Mouse (Mus musculus) heart, embryonic 14.5 days (tissue): Measurements from ENCODE around the gene Ssr1. TPM values are rescaled to one million over a fixed set of nuclear protein-coding genes. Genes with fewer than 3 reads are reported as not detected.

ENCODE experiments used
- ATAC-seq: fragments of 200-750 bp; cut with Nextera tagmentation; 2 replicates; pipeline ENCODE4 v1.8.0; 2017; ENCODE audit warnings: low read depth, moderate TSS enrichment; ENCODE audit not compliant: insufficient number of reproducible peaks, insufficient read depth, low FRiP score
- H3K27ac ChIP-seq, 2 experiments: fragments of 200-500 bp in 1 of 2; fragments of 300-500 bp in 1 of 2; sonication (generic) in 1 of 2; replicated peaks in 1 of 2; 2 replicates each; pipeline ENCODE4 v1.5.1; 2012 to 2014; ENCODE audit warnings: low read depth in 2 of 2, low read length in 2 of 2, control low read depth in 1 of 2, mild to moderate bottlenecking in 1 of 2, mixed read lengths in 1 of 2; ENCODE audit not compliant: control insufficient read depth in 1 of 2, insufficient read depth in 1 of 2
- H3K27me3 ChIP-seq: fragments of 300-500 bp; sonication (generic); 2 replicates; pipeline ENCODE4 v1.6.1; 2014; ENCODE audit warnings: mild to moderate bottlenecking, low read length, control low read depth; ENCODE audit not compliant: control insufficient read depth, insufficient read depth
- H3K36me3 ChIP-seq: fragments of 300-500 bp; sonication (generic); 2 replicates; pipeline ENCODE4 v1.6.1; 2014; ENCODE audit warnings: mild to moderate bottlenecking, control low read depth, low read length, mixed read lengths; ENCODE audit not compliant: control insufficient read depth, insufficient read depth
- H3K4me1 ChIP-seq, 2 experiments: fragments of 200-500 bp in 1 of 2; fragments of 300-500 bp in 1 of 2; sonication (generic) in 1 of 2; 2 replicates each; pipeline ENCODE4 v1.6.1; 2012 to 2014; ENCODE audit warnings: low read length in 2 of 2, control low read depth in 1 of 2, mixed read lengths in 1 of 2; ENCODE audit not compliant: control insufficient read depth in 2 of 2, insufficient read depth in 2 of 2
- H3K4me2 ChIP-seq: fragments of 300-500 bp; sonication (generic); 2 replicates; pipeline ENCODE4 v1.6.1; 2014; ENCODE audit warnings: mild to moderate bottlenecking, low read length
- H3K4me3 ChIP-seq, 2 experiments: fragments of 200-500 bp in 1 of 2; fragments of 300-500 bp in 1 of 2; sonication (generic) in 1 of 2; 2 replicates each; pipeline ENCODE4 v1.5.1; 2012 to 2014; ENCODE audit warnings: low read length in 2 of 2, mild to moderate bottlenecking in 2 of 2, control low read depth in 1 of 2, low read depth in 1 of 2, moderate library complexity in 1 of 2; ENCODE audit not compliant: control insufficient read depth in 1 of 2, insufficient read depth in 1 of 2
- H3K9ac ChIP-seq: fragments of 300-500 bp; sonication (generic); 2 replicates; pipeline ENCODE4 v1.6.1; 2014; ENCODE audit warnings: mild to moderate bottlenecking, low read length
- H3K9me3 ChIP-seq: fragments of 300-500 bp; sonication (generic); 2 replicates; pipeline ENCODE4 v1.6.1; 2016; ENCODE audit warnings: low read length, control low read depth; ENCODE audit not compliant: control insufficient read depth
- WGBS: fragments of 180-500 bp; shearing (Covaris S2); extraction: QIAGEN DNeasy Blood & Tissue Kit; methylation state at CpG from one replicate; pipeline ENCODE4 v1.1.7; 2014; 5-methylcytosine and 5-hydroxymethylcytosine counted together
- polyA plus RNA-seq: library from polyadenylated mRNA; unstranded; fragments of >200 nt; fragmentation: Nextera tagmentation; extraction: Ambion mirVana; gene quantifications from 2 replicates; pipeline ENCODE4 v1.2.1, GENCODE M21; 2014

Gene Ssr1
- polyA plus RNA-seq, 1 experiment from 2014 or later, result 90.1 TPM

DNA sequence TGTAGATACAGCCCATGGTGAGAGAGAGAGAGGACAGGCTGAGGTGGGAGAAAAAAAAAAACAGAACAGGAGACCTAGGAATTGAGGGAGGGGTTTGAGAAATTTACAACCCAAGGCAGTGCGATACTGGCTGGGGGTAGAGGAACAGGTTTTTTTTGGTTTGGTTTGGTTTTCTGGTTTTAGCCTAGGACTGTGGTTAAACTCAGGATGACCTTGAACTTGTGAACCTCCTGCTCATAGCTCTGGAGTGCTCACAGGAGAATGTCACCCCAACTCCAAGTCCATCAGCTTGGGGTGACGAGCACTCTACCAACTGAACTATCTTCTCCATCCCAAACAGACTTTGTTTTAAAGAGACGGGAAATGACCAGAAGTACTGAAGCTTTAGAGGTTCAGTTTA is 50.6 kb downstream of the Ssr1 start:
- Histone ChIP-seq H3K9me3 (no peaks in the 10 kb centered on the region), H3K27me3 (no peaks in the 10 kb centered on the region), H3K4me1 (peaks cover 11 to 26% of the 10 kb centered on the region in 2 experiments; a peak in 3 of 4 replicates), H3K9ac (no peak overlapping the region), H3K27ac (no peak overlapping the region), H3K36me3 (peaks cover 52% of the 10 kb centered on the region), H3K4me3 (no peak overlapping the region), H3K4me2 (no peak overlapping the region)
- WGBS, result 86% methylated on average over 3 of the region's 3 CpGs
- no peak for ATAC-seq

DNA sequence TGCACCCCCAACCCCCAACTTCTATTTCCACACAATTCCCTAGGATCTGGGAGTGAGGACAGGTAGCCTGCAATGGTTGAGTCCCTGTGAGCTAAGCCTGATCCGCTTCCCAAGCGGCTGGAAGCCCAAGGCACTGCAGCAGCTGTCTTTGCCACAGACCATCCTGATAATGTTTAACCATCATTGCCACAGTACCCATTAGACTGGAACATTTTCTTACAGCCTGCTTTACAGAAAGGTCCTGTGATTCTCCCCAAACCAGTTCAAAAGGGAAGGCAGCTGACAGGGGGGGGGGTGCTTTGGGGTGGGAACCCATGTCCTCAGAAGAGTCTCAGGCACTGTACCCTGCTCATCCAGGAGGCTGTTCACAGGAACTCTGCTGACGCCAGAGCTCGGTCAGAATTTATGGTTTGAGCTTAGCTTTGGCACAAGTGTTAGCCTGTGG is 51.1 kb downstream of the Ssr1 start:
- Histone ChIP-seq H3K27ac (no peak overlapping the region), H3K4me1 (peaks cover 11 to 26% of the 10 kb centered on the region in 2 experiments; a peak in 3 of 4 replicates), H3K4me3 (no peak overlapping the region), H3K9me3 (no peaks in the 10 kb centered on the region), H3K9ac (no peak overlapping the region), H3K4me2 (no peak overlapping the region), H3K36me3 (peaks cover 50% of the 10 kb centered on the region), H3K27me3 (no peaks in the 10 kb centered on the region)
- 84% methylated on average over 4 of the region's 4 CpGs for WGBS
- no peak for ATAC-seq

GRCm38 (mm10) chr13:37941950-37942886 is 51.8 kb downstream of the Ssr1 start:
- no peak overlapping the region for H3K27ac ChIP-seq
- WGBS, result 75% methylated on average over 17 of the region's 17 CpGs
- no peak for ATAC-seq

DNA sequence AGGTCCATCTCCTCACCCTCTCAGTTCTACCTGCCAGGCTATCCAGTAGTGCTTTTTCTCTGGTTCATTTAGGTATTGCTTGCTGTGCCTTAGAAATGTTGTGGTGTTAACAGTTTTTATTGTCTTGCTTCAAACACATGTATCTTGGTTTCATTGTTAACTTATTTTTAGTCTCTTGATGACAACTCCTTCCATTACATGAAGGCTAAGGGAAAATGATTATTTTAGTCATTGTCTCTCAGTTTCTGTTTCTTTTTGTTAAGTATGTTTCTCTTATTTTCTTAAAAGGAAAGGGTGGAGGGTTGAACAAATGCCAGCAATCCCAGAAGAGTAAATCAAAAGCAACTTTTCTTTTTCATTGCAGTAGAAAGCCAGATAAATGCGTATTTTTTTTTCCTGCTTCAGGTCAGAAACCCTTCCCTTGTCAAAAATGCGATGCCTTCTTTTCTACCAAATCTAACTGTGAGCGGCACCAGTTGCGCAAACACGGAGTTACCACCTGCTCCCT is 52.8 kb downstream of the Ssr1 start:
- Histone ChIP-seq H3K4me3 (no peak overlapping the region), H3K9me3 (no peaks in the 10 kb centered on the region), H3K27ac (no peak overlapping the region), H3K9ac (no peak overlapping the region), H3K4me1 (peaks cover 8 to 21% of the 10 kb centered on the region in 2 experiments; a peak in 3 of 4 replicates), H3K36me3 (peaks cover 48% of the 10 kb centered on the region), H3K4me2 (no peak overlapping the region), H3K27me3 (no peaks in the 10 kb centered on the region)
- WGBS, result 86% methylated on average over 5 of the region's 5 CpGs
- ATAC-seq, result no peak

More at GRCm38 (mm10) chr13:37941950-37942886, 51.8 kb downstream of the Ssr1 start:
- H3K9ac ChIP-seq, result no peak overlapping the region
- peaks cover 11 to 26% of the 10 kb centered on the region in 2 experiments; a peak in 3 of 4 replicates for H3K4me1 ChIP-seq
- peaks cover 45% of the 10 kb centered on the region for H3K36me3 ChIP-seq
- H3K4me3 ChIP-seq, result no peak overlapping the region
- no peaks in the 10 kb centered on the region for H3K27me3 ChIP-seq
- H3K4me2 ChIP-seq, result no peak overlapping the region
- H3K9me3 ChIP-seq, result no peaks in the 10 kb centered on the region

DNA sequence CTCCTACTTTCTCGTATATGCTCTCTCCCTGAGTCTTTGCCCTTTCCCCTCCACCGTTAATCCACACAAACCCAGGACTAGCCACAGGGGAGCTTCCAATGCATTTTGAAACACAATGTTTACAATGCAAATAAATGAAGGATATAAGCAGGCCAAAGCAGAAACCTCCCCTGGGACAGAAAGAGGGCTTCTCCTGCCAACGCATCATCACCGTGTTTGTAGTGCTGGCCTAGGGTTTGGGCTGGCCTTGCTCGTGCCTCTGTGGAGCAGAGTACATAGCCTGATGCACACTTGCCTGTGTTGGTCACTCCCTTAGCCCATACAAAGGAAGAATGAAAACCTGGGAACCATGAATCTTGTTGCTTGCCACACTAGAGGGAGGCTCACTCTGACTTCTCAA is 53.4 kb downstream of the Ssr1 start:
- Histone ChIP-seq H3K4me1 (peaks cover 7 to 18% of the 10 kb centered on the region in 2 experiments; a peak in 3 of 4 replicates), H3K4me3 (no peak overlapping the region), H3K4me2 (no peak overlapping the region), H3K27me3 (no peaks in the 10 kb centered on the region), H3K27ac (no peak overlapping the region), H3K36me3 (peaks cover 52% of the 10 kb centered on the region), H3K9me3 (no peaks in the 10 kb centered on the region), H3K9ac (no peak overlapping the region)
- WGBS, result 76% methylated on average over 5 of the region's 5 CpGs
- ATAC-seq, result no peak

GRCm38 (mm10) chr13:37940167-37940566 is 53.9 kb downstream of the Ssr1 start:
- Histone ChIP-seq H3K27ac (no peak overlapping the region), H3K36me3 (peaks cover 57% of the 10 kb centered on the region), H3K9me3 (no peaks in the 10 kb centered on the region), H3K4me2 (no peak overlapping the region), H3K4me1 (peaks cover 3 to 18% of the 10 kb centered on the region in 2 experiments; a peak in 3 of 4 replicates), H3K27me3 (no peaks in the 10 kb centered on the region), H3K9ac (no peak overlapping the region), H3K4me3 (no peak overlapping the region)
- ATAC-seq, result no peak
- 75% methylated on average over 2 of the region's 2 CpGs for WGBS

DNA sequence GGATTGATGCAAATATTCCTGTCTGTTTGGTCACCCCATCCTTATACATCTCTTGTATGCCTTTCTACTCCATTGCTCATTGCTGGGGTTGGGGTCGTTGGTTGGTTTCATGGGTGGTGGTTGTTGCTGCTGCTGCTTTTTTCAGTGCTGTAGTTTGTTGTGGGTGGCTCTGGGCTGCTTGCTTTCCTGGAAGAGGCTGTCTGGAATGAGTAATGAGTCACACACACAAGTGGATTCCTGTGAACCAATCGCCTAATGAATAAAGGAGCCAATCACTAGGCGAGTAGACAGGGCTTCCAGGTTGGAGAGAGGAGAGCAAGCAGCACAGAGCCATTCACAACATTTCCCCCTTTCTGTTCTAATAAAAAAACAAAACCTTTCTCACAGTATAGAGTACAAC is 57.7 kb downstream of the Ssr1 start:
- Histone ChIP-seq H3K27me3 (no peaks in the 10 kb centered on the region), H3K9me3 (no peaks in the 10 kb centered on the region), H3K36me3 (peaks cover 75% of the 10 kb centered on the region), H3K4me1 (peaks cover 7 to 19% of the 10 kb centered on the region in 2 experiments; a peak in 3 of 4 replicates), H3K9ac (no peak overlapping the region), H3K27ac (no peak overlapping the region), H3K4me2 (no peak overlapping the region), H3K4me3 (no peak overlapping the region)
- ATAC-seq, result no peak
- WGBS, result 86% methylated on average over 3 of the region's 3 CpGs
